Mouse (Mus musculus) yolk sac, embryonic 10.5 days (tissue): ENCODE measurements around the gene Qrich1.

Experiments
- DNase-seq: peaks from one replicate; pipeline ENCODE4 v3.0.0-alpha.2; 2017; ENCODE audit warnings: low spot score

Qrich1 gene

GRCm38 (mm10) chr9:108492043-108492750 lies 24.4 kb upstream of the Qrich1 start:
- DNase-seq = no peak

GRCm38 (mm10) chr9:108493246-108493645 lies 23.4 kb upstream of the Qrich1 start:
- DNase-seq = no peak

GRCm38 (mm10) chr9:108494146-108494825 lies 22.3 kb upstream of the Qrich1 start:
- DNase-seq = no peak

GRCm38 (mm10) chr9:108494905-108495304 lies 21.7 kb upstream of the Qrich1 start:
- no peak for DNase-seq

GRCm38 (mm10) chr9:108499231-108499630 lies 17.4 kb upstream of the Qrich1 start:
- no peak for DNase-seq

GRCm38 (mm10) chr9:108499943-108500342 lies 16.7 kb upstream of the Qrich1 start:
- no peak for DNase-seq

- DNase-seq = no peak
Observed at GRCm38 (mm10) chr9:108506901-108507300, 9.7 kb upstream of the Qrich1 start.

- peak; percentile 97 for DNase-seq
Observed at GRCm38 (mm10) chr9:108507619-108508434, 8.8 kb upstream of the Qrich1 start, which contains the start of gene Qars. TSS of gene Qars (plus strand) at chr9:108507706.

- no peak for DNase-seq
Observed at GRCm38 (mm10) chr9:108508776-108509175, 7.8 kb upstream of the Qrich1 start.

GRCm38 (mm10) chr9:108517253-108517930 lies 786 bp downstream of the Qrich1 start:
- DNase-seq = peak; percentile 89

GRCm38 (mm10) chr9:108517931-108518332 lies 1.3 kb downstream of the Qrich1 start:
- no peak for DNase-seq

GRCm38 (mm10) chr9:108521604-108522003 lies 5.0 kb downstream of the Qrich1 start:
- no peak for DNase-seq

- no peak for DNase-seq
Observed at GRCm38 (mm10) chr9:108523341-108523740, 6.7 kb downstream of the Qrich1 start.

- DNase-seq = no peak
Observed at GRCm38 (mm10) chr9:108525400-108525799, 8.8 kb downstream of the Qrich1 start.

GRCm38 (mm10) chr9:108530954-108531353 lies 14.3 kb downstream of the Qrich1 start:
- no peak for DNase-seq

- no peak for DNase-seq
Observed at GRCm38 (mm10) chr9:108531496-108531895, 14.9 kb downstream of the Qrich1 start.

GRCm38 (mm10) chr9:108540846-108541245 lies 24.2 kb downstream of the Qrich1 start:
- DNase-seq = no peak

- no peak for DNase-seq
Observed at GRCm38 (mm10) chr9:108545986-108546385, 29.4 kb downstream of the Qrich1 start.

GRCm38 (mm10) chr9:108546875-108547274 lies 30.3 kb downstream of the Qrich1 start:
- no peak for DNase-seq

- no peak for DNase-seq
Observed at GRCm38 (mm10) chr9:108559169-108559568, 42.6 kb downstream of the Qrich1 start.

- peak; percentile 97 for DNase-seq
Observed at GRCm38 (mm10) chr9:108560227-108560841, 43.7 kb downstream of the Qrich1 start, which contains the start of gene Impdh2. TSS of gene Impdh2 (plus strand) at chr9:108560286.
